Mouse (Mus musculus) MEL (cell line): ENCODE measurements around the gene Armcx4. TPM values are rescaled to one million over a fixed set of nuclear protein-coding genes. Genes with fewer than 3 reads are reported as not detected.

ENCODE experiments used
- DNase-seq: peaks from one replicate; pipeline ENCODE4 v3.0.0; 2011; ENCODE audit warnings: low read depth, low spot score
- H3K27ac ChIP-seq: 2 replicates; pipeline ENCODE4 v1.5.1; 2012; ENCODE audit warnings: low read depth, mild to moderate bottlenecking, control low read depth, low read length, moderate library complexity; ENCODE audit not compliant: control insufficient read depth
- H3K27me3 ChIP-seq, 2 experiments: fragments of 150-350 bp in 1 of 2; sonication (generic) in 1 of 2; 2 replicates each; pipeline ENCODE4 v1.6.1; 2012; ENCODE audit warnings: low read length in 2 of 2, mild to moderate bottlenecking in 2 of 2, improper control_type of control experiment in 1 of 2, moderate library complexity in 1 of 2; ENCODE audit not compliant: insufficient read depth in 2 of 2, control insufficient read depth in 1 of 2
- H3K36me3 ChIP-seq, 2 experiments: 2 replicates each; pipeline ENCODE4 v1.6.1; 2012 to 2014; ENCODE audit warnings: low read length in 2 of 2, improper control_type of control experiment in 1 of 2, inconsistent platforms in 1 of 2, mild to moderate bottlenecking in 1 of 2; ENCODE audit not compliant: insufficient read depth in 2 of 2, control insufficient read depth in 1 of 2
- H3K4me1 ChIP-seq, 2 experiments: fragments of 150-350 bp in 1 of 2; sonication (generic) in 1 of 2; 2 replicates each; pipeline ENCODE4 v1.6.1; 2012; ENCODE audit warnings: low read length in 2 of 2, improper control_type of control experiment in 1 of 2, mild to moderate bottlenecking in 1 of 2; ENCODE audit not compliant: insufficient read depth in 2 of 2, control insufficient read depth in 1 of 2
- H3K4me3 ChIP-seq, 2 experiments: fragments of 150-350 bp in 1 of 2; sonication (generic) in 1 of 2; 2 replicates each; pipeline ENCODE4 v1.5.1; 2012; ENCODE audit warnings: low read depth in 2 of 2, low read length in 2 of 2, mild to moderate bottlenecking in 2 of 2, moderate library complexity in 2 of 2, control low read depth in 1 of 2, improper control_type of control experiment in 1 of 2; ENCODE audit not compliant: control insufficient read depth in 1 of 2, insufficient read depth in 1 of 2
- H3K79me2 ChIP-seq: 2 replicates; pipeline ENCODE4 v1.6.1; 2012; ENCODE audit warnings: mild to moderate bottlenecking, low read length, moderate library complexity; ENCODE audit not compliant: control insufficient read depth, poor library complexity, insufficient read depth
- H3K9ac ChIP-seq: 2 replicates; pipeline ENCODE4 v1.6.1; 2012; ENCODE audit warnings: low read depth, mild to moderate bottlenecking, control low read depth, low read length, moderate library complexity; ENCODE audit not compliant: control insufficient read depth, poor library complexity, severe bottlenecking
- H3K9me3 ChIP-seq: fragments of 150-350 bp; sonication (generic); replicated peaks from 2 replicates; pipeline ENCODE4 v1.6.1; 2012; ENCODE audit warnings: mild to moderate bottlenecking, low read length, improper control_type of control experiment, moderate library complexity; ENCODE audit not compliant: insufficient read depth
- BHLHE40 ChIP-seq: IDR thresholded peaks from 2 replicates; pipeline ENCODE4 v1.6.1; 2012; ENCODE audit warnings: low read depth, mild to moderate bottlenecking, inconsistent platforms, low read length, improper control_type of control experiment, borderline replicate concordance
- CHD2 ChIP-seq: IDR thresholded peaks from 2 replicates; pipeline ENCODE4 v1.6.1; 2011; ENCODE audit warnings: low read length, improper control_type of control experiment
- ELF1 ChIP-seq: IDR thresholded peaks from 2 replicates; pipeline ENCODE4 v1.6.1; 2014; ENCODE audit warnings: low read depth, mild to moderate bottlenecking, inconsistent platforms, low read length, improper control_type of control experiment, moderate library complexity
- EP300 ChIP-seq, 2 experiments: IDR thresholded peaks; 2 replicates each; pipeline ENCODE4 v1.6.1; 2011; ENCODE audit warnings: improper control_type of control experiment in 2 of 2, low read length in 2 of 2, low read depth in 1 of 2, mild to moderate bottlenecking in 1 of 2
- GATA1 ChIP-seq: IDR thresholded peaks from 2 replicates; pipeline ENCODE4 v1.6.1; 2011; ENCODE audit warnings: low read depth, low read length, improper control_type of control experiment
- HCFC1 ChIP-seq: IDR thresholded peaks from 2 replicates; pipeline ENCODE4 v1.6.1; 2012; ENCODE audit warnings: low read depth, mild to moderate bottlenecking, inconsistent platforms, low read length, improper control_type of control experiment, moderate library complexity
- JUND ChIP-seq: IDR thresholded peaks from 2 replicates; pipeline ENCODE4 v1.6.1; 2011; ENCODE audit warnings: low read depth, mild to moderate bottlenecking, improper control_type of control experiment, low read length
- MEF2A ChIP-seq: IDR thresholded peaks from 2 replicates; pipeline ENCODE4 v1.6.1; 2014; ENCODE audit warnings: low read depth, mild to moderate bottlenecking, inconsistent platforms, low read length, improper control_type of control experiment; ENCODE audit not compliant: poor library complexity, insufficient replicate concordance, severe bottlenecking; ENCODE audit errors: extremely low read depth
- MXI1 ChIP-seq: IDR thresholded peaks from 2 replicates; pipeline ENCODE4 v1.6.1; 2011; ENCODE audit warnings: mild to moderate bottlenecking, low read depth, low read length, improper control_type of control experiment
- MYB ChIP-seq: IDR thresholded peaks from 2 replicates; pipeline ENCODE4 v1.6.1; 2011; ENCODE audit warnings: mild to moderate bottlenecking, low read depth, low read length, improper control_type of control experiment
- NELFE ChIP-seq: IDR thresholded peaks from 2 replicates; pipeline ENCODE4 v1.6.1; 2011; ENCODE audit warnings: low read depth, low read length, improper control_type of control experiment
- NRF1 ChIP-seq: IDR thresholded peaks from 2 replicates; pipeline ENCODE4 v1.6.1; 2014; ENCODE audit warnings: low read depth, mild to moderate bottlenecking, inconsistent platforms, low read length, improper control_type of control experiment, moderate library complexity; ENCODE audit not compliant: poor library complexity, insufficient read depth, severe bottlenecking
- POLR2A ChIP-seq, 2 experiments: IDR thresholded peaks; 2 replicates each; pipeline ENCODE4 v1.6.1; 2011 to 2012; ENCODE audit warnings: low read length in 2 of 2, mild to moderate bottlenecking in 2 of 2, control low read depth in 1 of 2, improper control_type of control experiment in 1 of 2, low read depth in 1 of 2, moderate library complexity in 1 of 2; ENCODE audit not compliant: control insufficient read depth in 1 of 2, insufficient read depth in 1 of 2, poor library complexity in 1 of 2
- POLR2AphosphoS5 ChIP-seq: IDR thresholded peaks from 2 replicates; pipeline ENCODE4 v1.6.1; 2012; ENCODE audit warnings: low read depth, borderline replicate concordance, mild to moderate bottlenecking, inconsistent platforms, low read length, moderate library complexity, mixed read lengths
- TAL1 ChIP-seq: IDR thresholded peaks from 2 replicates; pipeline ENCODE4 v1.6.1; 2012; ENCODE audit warnings: mild to moderate bottlenecking, inconsistent platforms, low read length, moderate library complexity, mixed read lengths
- TBP ChIP-seq: IDR thresholded peaks from 2 replicates; pipeline ENCODE4 v1.8.0; 2011; ENCODE audit warnings: low read depth, low read length, improper control_type of control experiment
- TCF12 ChIP-seq: IDR thresholded peaks from 2 replicates; pipeline ENCODE4 v1.6.1; 2014; ENCODE audit warnings: low read depth, mild to moderate bottlenecking, inconsistent platforms, low read length, improper control_type of control experiment, moderate library complexity
- polyA plus RNA-seq, 2 experiments: library from polyadenylated mRNA; stranded (reverse) in 1 of 2; unstranded in 1 of 2; fragments of >175 nt in 1 of 2; fragments of >200 nt in 1 of 2; gene quantifications; 2 replicates each; pipeline versions ENCODE4 v1.2.1 to v1.2.4; 2012; ENCODE audit warnings: low replicate concordance in 2 of 2, low read depth in 1 of 2; ENCODE audit not compliant: insufficient read length in 2 of 2, insufficient read depth in 1 of 2, missing spikeins in 1 of 2
- total RNA-seq: library from RNA; depleted of rRNA; stranded (reverse); fragments of 300-350 nt; gene quantifications from 2 replicates; pipeline ENCODE4 v1.2.3, GENCODE M21; 2012

Gene Armcx4
- total and polyA plus RNA-seq, 3 experiments, result not detected

DNA sequence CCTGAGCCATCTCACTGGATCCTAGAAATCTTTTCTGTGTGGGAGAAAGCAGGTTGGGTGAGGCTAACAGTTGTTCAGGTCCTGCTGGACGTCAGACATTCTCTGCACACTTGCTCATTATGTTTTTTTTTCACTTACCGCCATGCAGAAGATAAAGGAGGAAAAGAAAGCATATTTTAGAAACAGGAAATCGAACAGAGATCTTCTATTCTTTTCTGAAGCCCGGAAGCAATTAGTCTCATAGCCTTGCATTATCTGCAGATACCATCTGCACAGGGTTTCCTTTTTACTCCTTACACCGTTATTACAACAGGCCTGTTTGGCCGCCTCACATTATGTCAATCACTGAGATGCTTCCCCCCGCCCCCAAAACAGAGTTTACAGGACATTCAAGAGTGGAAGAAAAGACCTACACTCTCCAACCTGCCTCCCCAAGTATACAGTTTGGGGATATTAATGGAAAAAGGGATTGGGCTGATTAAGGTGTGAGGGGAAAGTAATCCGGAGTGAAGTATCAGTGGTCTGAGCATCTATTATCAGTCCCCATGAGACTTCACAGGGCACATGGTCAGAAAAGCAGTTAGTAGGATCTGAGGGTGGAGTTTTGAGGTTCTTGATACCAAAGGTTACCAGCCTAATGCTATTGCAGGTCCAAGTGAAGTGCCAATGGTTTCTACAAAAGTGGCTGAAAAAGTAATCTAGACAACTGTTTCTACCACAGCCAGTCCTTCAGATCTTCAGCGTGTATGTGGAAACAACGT, 45.1 kb upstream of the Armcx4 start (continued):
- TF ChIP-seq MYB (peak; percentile 78), HCFC1 (peak; percentile 51; the same call in 1 of the 2 replicates), JUND (0 out of 2 replicates have a peak, but pooled peaks have one; percentile 10), CHD2 (no peak), GATA1 (peak; percentile 87), TBP (peak; percentile 60), BHLHE40 (0 out of 2 replicates have a peak, but pooled peaks have one; percentile 31), NRF1 (no peak), ELF1 (peak; percentile 75), TAL1 (peak; percentile 65), POLR2AphosphoS5 (no peak), TCF12 (peak; percentile 90)

DNA sequence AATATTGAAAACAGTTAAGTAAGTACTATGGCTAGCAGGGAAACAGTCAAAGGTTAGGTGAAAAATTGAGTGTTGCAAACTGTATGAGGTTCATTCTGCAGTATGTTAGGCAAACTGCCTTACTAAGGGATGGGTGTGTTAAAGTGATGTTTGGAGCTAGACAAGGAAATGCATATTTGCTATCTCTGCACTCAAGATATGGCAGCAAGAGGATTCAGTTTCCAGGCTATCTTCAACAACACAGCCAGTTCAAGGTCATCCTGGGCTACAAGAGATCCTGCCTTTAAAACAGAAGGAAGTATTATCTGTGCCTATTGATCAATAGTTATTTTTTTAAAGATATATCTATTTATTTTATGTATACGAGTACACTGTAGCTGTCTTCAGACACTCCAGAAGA, 40.0 kb upstream of the Armcx4 start:
- TF ChIP-seq MXI1, result no peak
- TF ChIP-seq TAL1, result no peak
- no peak for TF ChIP-seq HCFC1
- TF ChIP-seq CHD2, result no peak
- TF ChIP-seq POLR2A (IDR thresholded peaks at IDR 0.05; ENCODE audit: control insufficient read depth in 1 of 2, insufficient read depth in 1 of 2, low read depth in 1 of 2, low read length in 2 of 2, poor library complexity in 1 of 2), result no peak
- TF ChIP-seq GATA1, result peak; percentile 59
- TF ChIP-seq MYB, result peak; percentile 24; the same call in 1 of the 2 replicates
- TF ChIP-seq NRF1, result no peak
- TF ChIP-seq MEF2A, result 0 out of 2 replicates have a peak, but pooled peaks have one; percentile 9
- TF ChIP-seq TCF12, result peak; percentile 60; the same call in 1 of the 2 replicates
- peak; percentile 74 to 78 for TF ChIP-seq EP300 (IDR thresholded peaks at IDR 0.05; ENCODE audit: low read depth in 1 of 2, low read length in 2 of 2)
- TF ChIP-seq NELFE, result no peak
- TF ChIP-seq, all 39 proteins: peak for 5
- Histone ChIP-seq H3K36me3 (peaks cover 0 to 19% of the 10 kb centered on the region in 2 experiments; a peak in 2 of 4 replicates), H3K27ac (no peak overlapping the region), H3K27me3 (peaks cover 0 to 1% of the 10 kb centered on the region in 2 experiments; a peak in 1 of 4 replicates), H3K9ac (no peak overlapping the region), H3K79me2 (no peaks in the 10 kb centered on the region), H3K9me3 (no peaks in the 10 kb centered on the region), H3K4me3 (no peak overlapping the region), H3K4me1 (peaks cover 14 to 17% of the 10 kb centered on the region in 2 experiments)
- peak; percentile 49 for DNase-seq
